Mouse (Mus musculus) brain, embryonic 14.5 days (tissue): ENCODE measurements around the gene Ccdc137. TPM values are rescaled to one million over a fixed set of nuclear protein-coding genes. Genes with fewer than 3 reads are reported as not detected.
A peak's percentile ranks its signal among the peaks of the same experiment; 100 is the strongest.
"Not testable (repeated sequence)": the region's sequence is repeated elsewhere in the genome, so short reads cannot be mapped to it uniquely, and the experiment has no call there.

Experiments used
- DNase-seq: peaks from one replicate; pipeline ENCODE4 v3.0.0-alpha.2; 2011; ENCODE audit warnings: low read depth
- CTCF ChIP-seq: fragments of 200-500 bp; IDR thresholded peaks from 2 replicates; pipeline ENCODE4 v1.5.1; 2012; ENCODE audit warnings: inconsistent platforms, mild to moderate bottlenecking, moderate library complexity, borderline replicate concordance; ENCODE audit not compliant: insufficient read depth, insufficient read length; ENCODE audit errors: extremely low read depth
- POLR2A ChIP-seq: fragments of 200-500 bp; IDR thresholded peaks from 2 replicates; pipeline ENCODE4 v1.6.1; 2012; ENCODE audit warnings: mild to moderate bottlenecking, inconsistent platforms, borderline replicate concordance; ENCODE audit not compliant: poor library complexity, insufficient read depth, insufficient read length, severe bottlenecking; ENCODE audit errors: extremely low read depth
- polyA plus RNA-seq: library from polyadenylated mRNA; depleted of rRNA; stranded (reverse); fragments of >200 nt; gene quantifications from 2 replicates; pipeline ENCODE4 v1.2.3, GENCODE M21; 2012; rRNA removed

Ccdc137 gene
- polyA plus RNA-seq, result 24.2 and 35.7 TPM in 2 replicates

DNA sequence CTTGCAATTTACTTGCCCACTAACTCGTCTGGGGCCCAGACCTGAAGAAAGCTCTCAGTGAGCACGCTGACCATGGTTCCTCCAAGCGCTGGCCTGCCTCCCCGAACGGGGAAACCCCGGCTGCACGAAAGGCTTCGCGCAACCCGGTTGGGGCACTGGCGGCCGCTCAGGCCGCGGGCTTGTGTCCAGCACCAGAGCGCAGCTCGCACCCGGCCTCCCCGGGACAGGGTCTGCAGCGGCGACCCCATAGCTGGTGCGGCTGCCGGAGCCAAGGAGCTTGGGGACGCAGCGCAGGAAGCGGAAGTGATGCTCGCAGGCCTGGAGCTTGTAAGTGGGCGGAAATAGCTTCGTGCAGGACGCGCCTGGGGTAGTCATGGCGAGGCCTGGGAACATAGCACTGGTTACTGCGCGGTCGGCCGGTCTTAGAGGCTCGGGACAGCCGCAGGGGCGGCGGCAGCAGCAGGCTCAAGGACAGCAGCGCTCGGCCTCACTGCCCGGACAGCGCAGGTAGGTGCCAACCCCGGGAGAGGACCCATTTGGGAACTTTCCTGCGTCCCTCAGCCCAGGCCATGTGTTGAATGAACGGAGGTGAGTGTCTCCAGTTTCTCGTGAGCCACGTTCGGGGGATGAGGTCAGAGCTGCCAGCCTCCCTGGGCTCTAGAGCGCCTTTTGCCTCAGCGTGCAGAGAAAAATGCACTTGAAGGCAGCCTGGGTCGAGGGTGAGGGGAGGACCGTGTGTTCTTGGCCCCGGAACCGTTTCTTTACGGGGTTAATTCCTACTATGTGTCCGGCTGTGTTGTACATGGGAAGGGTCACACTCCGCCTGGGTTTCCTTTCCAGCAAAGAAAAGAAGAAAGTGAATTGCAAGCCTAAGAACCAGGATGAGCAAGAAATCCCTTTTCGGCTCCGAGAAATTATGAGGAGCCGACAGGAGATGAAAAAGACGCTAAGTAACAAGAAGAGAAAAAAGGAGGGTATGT is at the start of gene Ccdc137, which contains the start of gene Oxld1:
Ccdc137 (plus strand) TSS at position 344 of the 980 bp plus-strand sequence.
Oxld1 (minus strand) TSS at position 297 of the 980 bp plus-strand sequence.
- TF ChIP-seq POLR2A (peak; percentile 77), CTCF (no peak)
- DNase-seq, result peak; percentile 96

DNA sequence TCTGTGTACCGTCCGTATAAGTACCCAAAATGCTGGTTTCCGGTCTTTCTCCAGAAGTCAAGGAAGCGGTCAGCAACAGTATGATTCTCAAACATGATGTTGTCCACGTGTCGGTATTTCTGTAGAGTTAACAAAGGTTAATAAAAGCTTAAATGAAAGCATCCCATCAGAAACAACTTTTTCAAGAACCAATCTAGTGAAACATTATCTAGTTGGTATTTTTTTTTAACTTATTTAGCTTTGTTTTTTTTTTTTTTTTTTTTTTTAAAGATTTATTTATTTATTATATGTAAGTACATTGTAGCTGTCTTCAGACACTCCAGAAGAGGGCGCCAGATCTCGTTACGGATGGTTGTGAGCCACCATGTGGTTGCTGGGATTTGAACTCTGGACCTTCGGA is 44.3 kb upstream of the Ccdc137 start:
- not testable (repeated sequence) for DNase-seq

- DNase-seq, result no peak
- no peak for TF ChIP-seq POLR2A
- TF ChIP-seq CTCF, result no peak
Measured at GRCm38 (mm10) chr11:120417852-120418251, 40.1 kb upstream of the Ccdc137 start.

DNA sequence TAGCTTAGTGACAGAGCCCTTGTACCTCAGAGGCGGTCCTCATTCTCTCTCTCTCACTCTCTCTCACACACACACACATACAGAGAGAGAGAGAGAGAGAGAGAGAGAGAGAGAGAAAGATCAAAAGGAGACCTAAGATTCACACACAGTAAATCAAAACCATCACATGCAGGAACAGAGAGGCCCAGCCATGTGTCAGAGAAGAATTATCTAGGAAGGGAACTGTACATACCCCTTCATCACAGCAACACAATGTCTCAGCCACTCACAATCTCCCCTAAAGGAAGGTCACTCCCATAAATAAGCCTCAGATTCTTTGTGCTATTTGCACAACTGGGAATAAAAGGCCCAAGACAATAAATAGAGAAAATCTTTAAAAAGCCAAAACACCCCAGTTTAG is 39.3 kb upstream of the Ccdc137 start:
- TF ChIP-seq CTCF, result no peak
- TF ChIP-seq POLR2A, result no peak
- no peak for DNase-seq

DNA sequence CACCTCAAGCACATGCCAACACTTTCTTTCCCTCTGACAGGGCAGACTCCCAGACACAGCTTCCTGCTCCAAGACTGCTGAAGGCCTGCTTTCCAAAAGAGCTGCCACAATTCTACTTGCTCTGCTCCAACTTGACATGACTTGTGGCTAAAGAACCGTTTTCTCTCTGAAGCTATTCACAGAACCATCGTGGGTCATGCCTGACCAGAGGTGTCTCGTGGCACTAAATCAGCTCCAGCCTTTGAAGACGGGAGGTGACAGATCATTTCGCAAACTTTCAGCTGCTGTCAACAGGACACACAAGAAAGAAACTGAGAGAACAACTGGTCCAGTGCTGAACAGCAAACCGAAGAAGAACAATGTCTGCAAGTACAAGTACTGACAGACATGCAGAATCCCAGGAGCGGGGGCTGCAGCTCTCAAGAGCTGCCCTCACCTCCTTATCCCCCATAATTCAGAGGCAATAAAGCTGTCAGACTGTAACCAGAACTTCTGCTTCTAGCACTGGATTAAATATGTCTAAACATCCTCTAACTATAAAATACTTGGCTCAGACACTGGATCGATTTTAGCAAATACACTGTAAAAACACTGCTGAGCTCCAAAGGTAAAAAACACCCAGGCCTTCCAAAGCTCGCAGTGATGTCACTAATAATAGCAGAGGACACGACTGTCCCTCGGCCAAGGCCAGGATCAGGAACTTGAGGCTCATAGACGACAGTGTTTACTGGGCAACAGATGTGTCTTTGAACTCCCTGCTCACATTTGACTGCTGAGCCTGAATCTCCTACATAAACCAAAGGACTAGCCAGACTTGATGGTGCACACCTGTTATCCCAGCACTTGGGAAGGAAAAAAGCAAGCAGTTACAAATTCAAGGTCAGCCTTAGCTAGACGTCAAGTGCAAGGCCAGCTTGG is 35.0 kb upstream of the Ccdc137 start:
- no peak for DNase-seq
- no peak for TF ChIP-seq POLR2A
- no peak for TF ChIP-seq CTCF

DNA sequence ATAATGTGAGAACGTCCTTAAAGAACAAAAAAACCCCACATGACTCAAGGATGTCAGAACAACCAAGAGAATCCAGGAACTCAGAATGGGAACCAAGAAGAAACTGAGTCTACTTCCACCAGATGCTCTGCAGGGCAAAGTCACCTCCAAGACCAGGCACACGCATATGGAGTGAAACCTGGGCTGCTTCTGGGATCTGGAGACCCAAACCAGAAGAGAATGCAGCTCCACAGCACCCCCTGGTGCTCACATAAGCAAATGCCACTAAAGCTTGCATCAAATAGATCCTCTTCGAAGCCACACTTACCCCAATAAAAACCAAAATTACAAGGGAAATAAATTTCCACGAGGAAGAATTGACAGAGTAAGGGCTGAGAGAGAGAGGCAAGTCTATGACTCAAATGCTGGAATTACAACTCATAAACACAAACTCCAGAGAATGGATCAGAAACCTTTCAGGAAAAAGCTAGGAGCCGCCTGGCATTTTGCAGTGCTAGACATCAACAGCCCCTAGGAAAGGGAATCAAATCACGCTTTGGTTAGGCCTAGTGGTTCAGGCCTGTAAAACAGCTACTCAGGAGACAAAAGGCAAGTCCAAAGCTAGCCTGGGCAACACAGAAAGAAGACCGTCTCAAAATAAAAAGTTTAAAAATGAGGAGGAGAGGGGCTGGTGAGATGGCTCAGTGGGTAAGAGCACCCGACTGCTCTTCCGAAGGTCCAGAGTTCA is 34.2 kb upstream of the Ccdc137 start:
- TF ChIP-seq POLR2A, result no peak
- TF ChIP-seq CTCF, result peak; percentile 83
- peak; percentile 87 for DNase-seq

GRCm38 (mm10) chr11:120426727-120427126 is 31.2 kb upstream of the Ccdc137 start:
- no peak for DNase-seq
- TF ChIP-seq POLR2A (no peak), CTCF (no peak)

DNA sequence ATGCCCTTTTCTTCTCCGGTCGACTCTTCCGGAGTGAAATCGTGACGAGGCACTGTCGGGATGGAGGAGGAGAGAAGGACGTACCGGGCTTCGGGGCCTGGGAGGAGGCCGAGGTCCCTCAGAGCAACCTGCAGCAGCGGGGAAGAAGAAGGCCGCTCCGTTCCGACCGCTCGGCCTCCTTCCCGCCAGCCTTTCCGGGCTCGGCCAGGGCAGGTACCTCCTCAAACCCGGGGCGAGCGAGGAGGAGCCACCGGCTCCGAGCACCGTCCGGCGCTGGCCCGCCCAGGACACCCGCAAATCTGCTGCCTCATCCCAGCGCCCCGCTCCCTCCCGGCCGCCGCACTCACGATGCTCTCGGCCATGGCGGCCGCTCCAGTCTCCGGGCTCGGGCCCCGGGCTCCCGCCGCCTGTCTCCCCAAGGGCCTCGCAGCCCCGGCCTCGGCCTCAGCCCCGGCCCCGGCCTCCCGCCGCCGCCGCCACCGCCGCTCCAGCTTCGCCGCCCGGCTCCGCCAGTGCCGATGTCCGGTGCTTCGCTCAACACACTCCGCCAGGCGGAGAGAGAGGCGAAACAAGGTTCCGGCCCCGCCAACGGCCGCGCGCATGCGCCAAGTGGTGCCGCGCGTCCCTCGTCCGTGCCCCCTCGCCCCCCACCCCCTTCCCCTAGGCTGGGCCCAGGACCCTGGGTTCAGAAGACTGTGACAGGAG is 20.6 kb upstream of the Ccdc137 start, which contains the start of gene Nploc4:
Nploc4 (minus strand) TSS at position 557 of the 705 bp plus-strand sequence.
- peak; percentile 92 for DNase-seq
- TF ChIP-seq CTCF (no peak), POLR2A (peak; percentile 73)

DNA sequence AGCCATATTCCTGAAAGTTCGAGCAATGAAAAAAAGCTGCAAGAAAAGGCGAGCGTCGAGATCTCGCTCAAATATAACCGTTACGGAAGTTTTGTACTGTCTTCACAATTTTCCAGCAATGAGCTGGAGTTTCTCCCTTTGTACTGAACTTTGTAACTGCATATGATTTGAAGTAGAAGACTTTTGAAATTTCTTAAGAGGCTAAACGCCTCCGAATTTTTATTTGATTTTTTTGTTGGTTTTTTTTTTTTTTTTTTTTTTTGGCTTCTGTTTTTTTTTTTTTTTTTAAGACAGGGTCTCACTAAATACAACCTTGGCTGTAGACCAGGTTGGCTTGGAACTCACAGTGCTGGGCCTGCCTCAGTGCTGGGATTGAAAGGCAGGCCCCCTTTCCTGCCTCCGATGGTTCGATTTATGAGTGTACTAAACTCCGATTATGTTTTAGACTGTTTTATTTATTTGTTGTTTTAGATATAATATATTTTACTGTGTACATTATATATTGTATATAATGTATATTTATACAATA is 20.0 kb upstream of the Ccdc137 start:
- TF ChIP-seq CTCF, result no peak
- no peak for DNase-seq

DNA sequence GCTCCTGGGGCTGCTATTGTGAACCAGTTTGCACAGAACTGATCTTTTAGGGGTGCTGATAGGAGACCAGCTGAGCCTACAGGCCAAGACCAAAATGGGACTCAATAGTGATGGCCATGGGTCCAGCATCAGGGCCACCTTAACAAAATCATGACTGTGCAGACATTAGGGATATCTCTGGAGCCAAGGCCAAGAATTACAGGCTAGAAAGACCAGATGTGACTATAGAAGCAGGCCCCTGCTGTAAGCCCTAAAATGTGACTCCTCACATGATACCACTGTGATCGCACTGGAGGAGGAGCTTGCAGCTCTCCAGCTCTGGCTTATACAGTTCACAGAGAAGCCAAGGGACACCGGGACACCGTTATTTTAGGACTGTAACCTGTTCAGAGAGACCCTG is 15.6 kb upstream of the Ccdc137 start, which contains the start of gene Tspan10:
Tspan10 (plus strand) TSS at position 301 of the 400 bp plus-strand sequence.
- no peak for TF ChIP-seq POLR2A
- no peak for TF ChIP-seq CTCF
- no peak for DNase-seq
